Mouse (Mus musculus): ENCODE measurements around the gene Ttll6.
A peak's percentile ranks its signal among the peaks of the same experiment; 100 is the strongest.

Ttll6 gene

DNA sequence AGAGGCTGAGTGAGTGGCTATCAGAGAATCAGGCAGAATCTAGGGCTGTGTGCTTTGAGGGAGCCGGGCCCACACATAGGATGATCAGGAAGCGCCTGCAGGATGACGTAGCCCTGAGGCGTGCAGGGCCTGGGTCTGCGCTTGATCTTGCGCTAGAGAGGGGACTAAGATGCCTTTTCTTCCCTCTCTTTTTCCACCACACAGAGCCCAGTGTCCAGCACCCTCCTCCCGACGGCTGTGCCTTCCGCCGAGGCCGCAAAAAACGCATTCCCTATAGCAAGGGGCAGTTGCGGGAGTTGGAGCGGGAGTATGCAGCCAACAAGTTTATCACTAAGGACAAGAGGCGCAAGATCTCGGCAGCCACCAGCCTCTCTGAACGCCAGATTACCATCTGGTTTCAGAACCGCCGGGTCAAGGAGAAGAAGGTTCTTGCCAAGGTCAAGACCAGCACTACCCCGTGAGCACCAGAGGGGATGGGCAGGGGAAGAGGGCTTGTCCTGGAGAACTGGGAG is 62.2 kb downstream of the Ttll6 start:
- no peak for DNase-seq (ENCODE audit: low read depth)

GRCm38 (mm10) chr11:96198642-96199041 is 65.1 kb downstream of the Ttll6 start:
- DNase-seq (ENCODE audit: low read depth) = peak; percentile 80

DNA sequence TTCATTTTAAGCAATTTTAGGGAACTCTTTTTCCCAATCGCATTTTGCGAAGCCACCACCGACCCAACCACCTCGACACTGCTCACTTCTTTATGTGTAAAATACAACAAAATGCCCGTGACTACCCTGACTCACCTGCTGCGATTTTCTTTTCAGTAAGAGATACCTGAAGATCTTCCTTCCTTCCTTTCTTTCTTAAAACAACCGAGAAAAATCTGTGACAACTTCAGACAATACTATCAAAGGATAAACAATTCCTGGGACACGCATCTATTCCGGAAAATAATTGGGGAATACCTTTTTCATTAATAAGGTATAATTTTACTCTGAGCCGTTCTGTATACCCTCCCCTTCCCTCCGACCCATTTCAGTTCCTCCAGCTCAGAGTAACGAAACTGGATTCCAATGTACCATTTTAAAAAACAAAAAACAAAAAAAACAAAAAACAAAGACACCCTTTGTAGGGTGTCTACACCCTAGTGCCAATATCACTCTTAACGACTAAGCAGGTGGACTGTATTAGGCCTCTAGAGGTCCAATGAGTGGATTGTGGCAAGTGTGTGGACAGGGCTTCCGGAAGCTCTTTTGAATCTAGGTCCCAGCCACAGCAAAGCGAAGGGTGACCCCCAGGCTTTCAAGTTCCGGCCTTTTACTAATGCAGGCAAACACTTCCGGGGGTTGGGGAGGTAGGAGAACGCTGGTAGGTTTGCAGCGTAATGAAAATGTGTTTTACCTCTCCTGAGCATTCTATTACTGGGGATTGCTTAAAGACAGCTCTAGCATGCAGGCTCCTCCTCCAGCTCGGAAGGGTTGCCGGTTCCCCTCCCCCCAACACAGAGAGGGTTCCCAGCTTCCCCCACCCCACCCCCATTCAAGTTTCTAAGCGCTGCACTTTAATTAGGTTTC is 65.8 kb downstream of the Ttll6 start:
- peak; percentile 65 for DNase-seq (ENCODE audit: low read depth)

GRCm38 (mm10) chr11:96200183-96200655 is 66.6 kb downstream of the Ttll6 start:
- peak; percentile 51 for DNase-seq (ENCODE audit: low read depth)

DNA sequence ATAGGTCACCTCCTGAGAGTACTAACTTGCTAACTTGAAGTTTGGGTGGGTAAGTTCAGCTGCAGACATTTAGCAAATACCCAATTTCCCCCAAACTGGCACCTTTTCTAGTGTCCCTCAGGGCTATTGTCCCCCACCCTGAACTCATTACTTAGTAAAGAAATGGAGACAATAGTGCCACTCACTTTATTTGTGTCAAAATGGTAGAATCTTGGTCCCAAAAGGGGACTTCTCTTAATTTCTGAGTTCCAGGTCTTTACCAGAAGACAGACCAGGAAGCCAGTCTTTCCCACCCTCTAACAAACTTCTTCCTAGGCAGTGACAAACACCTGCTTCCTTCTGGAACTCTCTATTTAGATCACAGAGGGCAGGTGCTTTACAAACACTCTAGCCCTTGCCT is 68.2 kb downstream of the Ttll6 start:
- no peak for DNase-seq (ENCODE audit: low read depth)

DNA sequence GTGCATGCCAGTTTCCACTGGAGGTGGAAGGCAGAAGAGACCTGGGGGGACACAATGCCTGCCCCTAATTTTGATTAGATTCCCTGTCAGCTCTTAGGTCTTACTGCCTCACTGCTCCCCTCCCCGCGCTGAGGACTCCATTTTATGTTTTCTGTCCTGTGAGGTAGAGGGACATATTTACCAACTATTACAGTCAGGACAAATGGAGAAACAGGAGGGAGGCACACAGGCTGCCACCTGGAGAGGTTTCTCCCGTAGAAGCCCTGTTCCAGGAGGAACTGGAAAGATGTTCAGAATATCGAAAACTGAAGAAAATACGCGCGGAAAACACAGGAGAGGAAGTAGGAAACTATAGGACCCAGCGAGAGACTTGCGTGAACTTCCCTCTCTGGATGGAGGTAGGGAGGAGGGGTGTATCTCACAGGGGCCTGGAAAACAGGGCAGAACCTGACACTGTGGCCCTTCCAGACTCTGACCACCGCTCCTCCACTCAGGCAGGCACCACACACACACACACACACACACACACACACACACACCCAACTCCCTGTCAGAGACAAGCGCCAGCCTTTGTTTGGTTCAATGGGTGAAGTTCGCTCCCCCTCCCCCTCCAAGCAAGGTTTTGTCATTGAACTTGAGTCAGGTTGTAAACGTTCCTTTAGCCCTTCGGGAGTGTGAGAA is 69.0 kb downstream of the Ttll6 start:
- DNase-seq (ENCODE audit: low read depth) = peak; percentile 37

- DNase-seq (ENCODE audit: low read depth) = peak; percentile 69
These were observed 69.7 kb downstream of the Ttll6 start for GRCm38 (mm10) chr11:96203182-96203788.

GRCm38 (mm10) chr11:96203789-96204186 is 70.2 kb downstream of the Ttll6 start:
- DNase-seq (ENCODE audit: low read depth) = no peak

DNA sequence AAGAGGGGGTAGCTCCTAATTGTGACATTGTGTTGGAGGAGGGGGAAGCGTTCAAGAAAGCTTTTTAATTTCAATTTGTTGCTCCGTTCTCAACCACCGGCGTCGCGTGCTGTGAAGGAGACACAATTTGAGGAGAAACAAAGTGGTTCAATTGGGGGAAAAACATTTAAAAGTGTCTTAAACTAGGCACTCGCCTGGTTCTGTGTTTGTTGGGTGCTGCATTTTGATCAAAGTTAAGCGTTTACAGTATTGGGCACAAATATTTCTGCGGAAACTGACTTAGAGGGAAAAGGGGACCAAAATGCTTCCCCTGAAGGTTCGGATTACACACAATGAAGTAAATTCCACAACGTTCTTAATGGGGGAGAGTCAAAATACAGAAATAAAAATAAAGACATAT is 70.8 kb downstream of the Ttll6 start:
- peak; percentile 33 for DNase-seq (ENCODE audit: low read depth)

DNA sequence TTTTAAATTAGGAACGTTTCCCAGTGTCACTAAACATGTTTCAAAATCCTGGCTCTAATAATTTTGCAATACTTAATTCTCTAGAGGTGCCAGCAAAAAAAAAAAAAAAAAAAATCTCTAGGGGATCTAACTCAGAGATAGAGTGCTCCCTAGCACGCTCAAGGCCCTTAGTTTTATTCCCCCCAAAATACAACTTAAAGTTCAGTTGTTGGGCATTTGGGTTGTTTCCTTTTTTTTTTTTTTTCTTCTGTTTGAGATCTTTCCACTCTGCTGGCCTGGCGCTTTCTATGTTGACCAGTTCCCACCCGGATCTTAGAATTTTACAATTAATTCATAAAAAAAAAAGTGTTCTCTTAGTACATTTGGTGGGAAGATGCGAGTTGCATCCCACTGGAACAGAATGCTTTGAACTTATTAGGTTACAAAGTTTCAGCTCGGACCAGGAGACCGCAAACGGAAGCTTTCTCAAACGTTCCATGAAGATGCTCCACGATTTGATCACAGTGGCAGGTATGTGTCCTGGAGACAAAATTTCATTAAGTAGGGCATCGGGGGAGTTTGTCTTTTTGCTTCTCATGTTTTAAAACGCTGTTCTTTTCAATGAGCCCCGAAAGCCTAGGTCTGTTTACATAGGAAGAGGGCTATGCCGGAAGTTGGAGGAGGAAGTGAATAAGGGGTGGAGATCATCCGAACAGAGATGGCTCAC is 72.0 kb downstream of the Ttll6 start:
- peak; percentile 52 for DNase-seq (ENCODE audit: low read depth)
